Mouse (Mus musculus) intestine, postnatal 0 days (tissue): Measurements from ENCODE around the gene Fam8a1. TPM values are rescaled to one million over a fixed set of nuclear protein-coding genes. Genes with fewer than 3 reads are reported as not detected.

Source experiments
- ATAC-seq: fragments of 200-750 bp; cut with Nextera tagmentation; 2 replicates; pipeline ENCODE4 v1.8.0; 2017; ENCODE audit warnings: mild to moderate bottlenecking, moderate TSS enrichment, moderate library complexity
- H3K27ac ChIP-seq: fragments of 300-500 bp; sonication (generic); 2 replicates; pipeline ENCODE4 v1.5.1; 2014; ENCODE audit warnings: mild to moderate bottlenecking, low read depth, low read length, moderate library complexity
- H3K27me3 ChIP-seq: fragments of 300-500 bp; sonication (generic); replicated peaks from 2 replicates; pipeline ENCODE4 v1.6.1; 2014; ENCODE audit warnings: low read length, mixed read lengths; ENCODE audit not compliant: control insufficient read depth, insufficient read depth
- H3K36me3 ChIP-seq: fragments of 300-500 bp; sonication (generic); 2 replicates; pipeline ENCODE4 v1.6.1; 2014; ENCODE audit warnings: mild to moderate bottlenecking, moderate library complexity; ENCODE audit not compliant: control insufficient read depth, insufficient read depth
- H3K4me1 ChIP-seq: fragments of 300-500 bp; sonication (generic); replicated peaks from 2 replicates; pipeline ENCODE4 v1.6.1; 2014; ENCODE audit warnings: antibody characterized with exemption, low read length, mixed read lengths; ENCODE audit not compliant: control insufficient read depth, insufficient read depth
- H3K4me2 ChIP-seq: fragments of 300-500 bp; sonication (generic); replicated peaks from 2 replicates; pipeline ENCODE4 v1.6.1; 2014; ENCODE audit warnings: low read depth, mild to moderate bottlenecking, moderate library complexity
- H3K4me3 ChIP-seq: fragments of 300-500 bp; sonication (generic); 2 replicates; pipeline ENCODE4 v1.5.1; 2014; ENCODE audit warnings: low read depth, low read length
- H3K9ac ChIP-seq: fragments of 300-500 bp; sonication (generic); 2 replicates; pipeline ENCODE4 v1.6.1; 2014; ENCODE audit warnings: mild to moderate bottlenecking, low read depth, low read length
- H3K9me3 ChIP-seq: fragments of 300-500 bp; sonication (generic); 2 replicates; pipeline ENCODE4 v1.6.1; 2016; ENCODE audit warnings: mixed run types; ENCODE audit not compliant: control insufficient read depth
- CTCF ChIP-seq: sonication (generic); IDR thresholded peaks from 2 replicates; pipeline ENCODE4 v1.5.1; 2016; ENCODE audit warnings: low read depth, mild to moderate bottlenecking, control low read depth, antibody characterized with exemption, moderate library complexity
- WGBS: fragments of 180-500 bp; shearing (Covaris S2); extraction: QIAGEN DNeasy Blood & Tissue Kit; methylation state at CpG from one replicate; pipeline ENCODE4 v1.1.7; 2014; 5-methylcytosine and 5-hydroxymethylcytosine counted together
- polyA plus RNA-seq: library from polyadenylated mRNA; unstranded; fragments of >200 nt; fragmentation: Nextera tagmentation; extraction: Ambion mirVana; gene quantifications from 2 replicates; pipeline ENCODE4 v1.2.1, GENCODE M21; 2015

The Fam8a1 gene
- polyA plus RNA-seq, 1 experiment from 2014 or later = 14.9 TPM

DNA sequence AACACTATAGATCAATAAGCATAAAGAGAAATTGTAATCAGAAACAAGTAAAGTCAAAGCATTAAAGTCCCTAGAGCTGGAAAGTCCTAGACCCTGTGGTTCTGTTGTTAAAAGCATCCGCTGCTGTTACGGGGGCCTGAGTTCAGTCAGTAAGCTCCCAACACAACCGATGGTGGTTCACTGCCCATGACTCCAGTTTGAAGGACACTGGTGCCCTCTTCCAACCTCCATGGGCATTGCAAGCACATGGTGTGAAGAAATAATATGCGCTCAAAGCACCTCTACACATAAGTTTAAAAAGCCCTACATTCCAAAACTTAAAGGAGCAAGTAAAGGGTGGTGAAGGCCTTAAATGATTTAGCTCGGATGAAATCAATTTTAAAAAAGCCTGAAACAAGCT, 33.8 kb downstream of the Fam8a1 start:
- no peak for ATAC-seq
- Histone ChIP-seq H3K4me1 (no peaks in the 10 kb centered on the region), H3K9me3 (no peaks in the 10 kb centered on the region), H3K4me2 (no peak overlapping the region), H3K4me3 (no peak overlapping the region), H3K9ac (no peak overlapping the region), H3K27me3 (no peaks in the 10 kb centered on the region), H3K36me3 (peaks cover 14% of the 10 kb centered on the region; the same call in 1 of the 2 replicates), H3K27ac (no peak overlapping the region)
- TF ChIP-seq CTCF = peak; percentile 69
- 87% methylated on average over 5 of the region's 5 CpGs for WGBS

DNA sequence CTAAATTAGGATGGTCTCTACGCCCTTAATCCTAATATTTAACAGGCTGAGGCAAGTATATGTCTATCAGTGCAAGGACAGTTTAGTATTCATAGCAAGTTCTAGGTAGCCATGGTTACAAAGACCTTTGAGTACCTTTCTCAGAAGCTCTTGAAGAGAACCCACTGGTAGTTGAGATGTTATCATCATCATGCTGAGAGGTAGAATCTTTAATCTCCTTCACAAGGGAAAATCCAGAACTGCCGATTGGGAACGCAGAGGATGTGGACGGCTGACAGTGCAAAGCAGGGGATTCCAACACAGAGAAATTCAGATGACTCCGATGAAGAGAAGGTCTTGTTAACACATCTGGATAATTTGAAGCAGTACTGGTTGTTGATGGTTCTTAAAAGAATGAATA, 44.2 kb downstream of the Fam8a1 start:
- Histone ChIP-seq H3K9ac (no peak overlapping the region), H3K27me3 (no peaks in the 10 kb centered on the region), H3K9me3 (no peaks in the 10 kb centered on the region), H3K27ac (no peak overlapping the region), H3K36me3 (peaks cover 36% of the 10 kb centered on the region), H3K4me2 (no peak overlapping the region), H3K4me3 (no peak overlapping the region), H3K4me1 (no peaks in the 10 kb centered on the region)
- TF ChIP-seq CTCF = no peak
- ATAC-seq = no peak
- 95% methylated on average over 5 of the region's 5 CpGs for WGBS

DNA sequence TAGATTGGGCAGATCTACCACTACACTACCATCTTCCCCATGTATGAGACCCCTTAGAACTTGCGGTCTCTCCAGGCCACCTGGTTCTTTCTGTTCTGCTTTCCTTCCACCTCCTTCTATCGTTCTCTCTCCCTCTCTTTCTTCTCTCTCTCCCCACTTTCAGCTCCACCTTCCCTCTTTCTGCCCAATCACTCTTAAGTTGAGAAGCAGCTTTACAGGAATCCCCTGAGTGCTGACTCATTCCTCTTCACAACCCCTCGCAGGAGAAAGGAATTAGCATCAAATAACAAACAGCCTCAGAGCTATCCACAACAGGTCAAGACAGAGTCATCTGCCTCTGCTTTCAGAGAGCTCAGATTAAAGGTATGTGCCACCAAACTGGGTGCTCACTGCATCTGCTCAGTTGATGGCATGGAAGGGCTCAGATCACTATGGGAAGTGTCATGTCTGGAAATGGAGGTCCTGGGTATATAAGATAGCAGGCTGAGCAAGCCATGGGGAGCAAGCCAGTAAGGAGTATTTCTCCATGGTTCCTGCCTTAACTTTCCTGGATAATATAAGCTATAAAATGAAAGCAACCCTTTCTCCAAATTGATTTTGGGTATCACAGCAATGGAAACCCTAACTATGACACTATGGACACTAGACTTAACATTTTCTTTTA, 46.8 kb downstream of the Fam8a1 start:
- TF ChIP-seq CTCF = no peak
- ATAC-seq = no peak

DNA sequence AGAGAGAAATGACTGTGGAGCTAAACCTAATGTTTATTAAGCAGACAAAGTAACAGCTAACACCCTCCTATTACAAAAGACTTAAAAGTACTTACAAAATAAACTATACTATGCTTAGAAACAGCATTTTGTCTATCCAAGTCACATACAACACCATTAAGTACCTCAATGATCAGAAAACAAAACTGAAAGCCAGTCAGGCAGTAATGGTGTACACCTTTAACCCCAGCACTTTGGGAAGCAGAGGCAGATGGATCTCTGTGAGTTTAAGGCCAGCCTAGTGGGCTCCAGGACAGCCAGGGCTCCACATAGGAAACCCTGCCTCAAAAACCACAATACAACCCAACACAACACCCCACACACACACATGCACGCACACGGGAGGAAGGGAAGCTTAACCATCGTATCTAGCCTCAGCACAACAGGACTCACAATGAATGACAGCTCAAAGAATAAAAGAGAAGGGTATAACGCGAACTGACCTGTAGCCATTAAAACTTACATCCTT, 49.6 kb downstream of the Fam8a1 start:
- Histone ChIP-seq H3K9ac (no peak overlapping the region), H3K27ac (no peak overlapping the region), H3K36me3 (peaks cover under 1% of the 10 kb centered on the region; the same call in 1 of the 2 replicates), H3K27me3 (no peaks in the 10 kb centered on the region), H3K4me1 (no peaks in the 10 kb centered on the region), H3K4me2 (no peak overlapping the region), H3K9me3 (no peaks in the 10 kb centered on the region), H3K4me3 (no peak overlapping the region)
- no peak for TF ChIP-seq CTCF
- ATAC-seq = no peak
- 87% methylated on average over 5 of the region's 5 CpGs for WGBS

More for the DNA sequence above, 46.8 kb downstream of the Fam8a1 start:
- no peak overlapping the region for H3K9ac ChIP-seq
- H3K36me3 ChIP-seq = peaks cover 23% of the 10 kb centered on the region
- no peak overlapping the region for H3K4me3 ChIP-seq
- H3K27me3 ChIP-seq = no peaks in the 10 kb centered on the region
- H3K27ac ChIP-seq = no peak overlapping the region
- no peaks in the 10 kb centered on the region for H3K9me3 ChIP-seq
- WGBS = 63% methylated on average over 3 of the region's 3 CpGs
- H3K4me1 ChIP-seq = no peaks in the 10 kb centered on the region
- no peak overlapping the region for H3K4me2 ChIP-seq

DNA sequence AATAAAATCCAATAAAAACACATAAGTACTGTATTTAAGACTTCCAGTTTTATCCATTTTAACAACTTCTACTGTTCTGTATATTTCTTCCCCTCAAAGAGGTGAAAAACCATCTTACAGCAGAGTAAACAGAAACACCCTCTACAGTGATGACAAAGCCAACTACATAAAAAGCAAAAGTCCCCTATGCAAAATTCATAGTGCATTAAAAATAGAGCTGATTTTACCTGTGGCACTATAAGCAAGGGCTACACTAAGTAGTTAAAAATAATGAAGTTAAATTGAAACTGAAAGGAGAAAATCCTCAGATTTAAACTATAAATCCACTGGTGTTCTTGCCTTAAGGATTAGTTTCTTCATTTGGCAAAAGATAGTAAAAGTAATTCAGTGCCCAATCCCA, 51.7 kb downstream of the Fam8a1 start:
- H3K27me3 ChIP-seq = no peaks in the 10 kb centered on the region
- no peak for TF ChIP-seq CTCF
- no peaks in the 10 kb centered on the region for H3K4me1 ChIP-seq
- H3K27ac ChIP-seq = no peak overlapping the region
- H3K9me3 ChIP-seq = no peaks in the 10 kb centered on the region
- H3K4me2 ChIP-seq = no peak overlapping the region
- no peaks in the 10 kb centered on the region; the same call in 1 of the 2 replicates for H3K36me3 ChIP-seq
- H3K9ac ChIP-seq = no peak overlapping the region
- no peak overlapping the region for H3K4me3 ChIP-seq
- no peak for ATAC-seq

DNA sequence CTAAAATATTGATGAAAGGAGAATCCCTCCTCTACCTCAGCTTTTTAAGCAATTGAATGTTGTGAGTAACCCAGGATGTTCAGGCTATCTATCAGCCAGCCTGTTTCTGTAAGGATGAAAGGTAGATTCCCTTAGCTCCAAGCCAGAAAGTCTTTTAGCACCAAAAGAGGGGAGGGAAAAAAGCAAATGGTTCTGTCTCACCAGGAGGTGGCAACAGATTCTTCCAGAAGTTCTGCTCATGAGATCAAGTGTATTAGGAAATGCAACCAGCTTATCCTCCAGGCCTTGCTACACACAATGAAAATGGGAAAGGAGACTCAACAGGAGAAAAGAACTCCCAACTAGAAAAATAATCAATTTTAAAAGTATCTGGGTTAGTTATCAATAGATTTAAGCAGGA, 55.0 kb downstream of the Fam8a1 start:
- Histone ChIP-seq H3K4me2 (no peak overlapping the region), H3K27me3 (no peaks in the 10 kb centered on the region), H3K4me3 (no peak overlapping the region), H3K9me3 (no peaks in the 10 kb centered on the region), H3K4me1 (no peaks in the 10 kb centered on the region), H3K9ac (no peak overlapping the region), H3K36me3 (no peaks in the 10 kb centered on the region), H3K27ac (no peak overlapping the region)
- peak; percentile 59 for TF ChIP-seq CTCF
- ATAC-seq = no peak
